Mouse (Mus musculus): Measurements from ENCODE around the gene Ank2.

DNA sequence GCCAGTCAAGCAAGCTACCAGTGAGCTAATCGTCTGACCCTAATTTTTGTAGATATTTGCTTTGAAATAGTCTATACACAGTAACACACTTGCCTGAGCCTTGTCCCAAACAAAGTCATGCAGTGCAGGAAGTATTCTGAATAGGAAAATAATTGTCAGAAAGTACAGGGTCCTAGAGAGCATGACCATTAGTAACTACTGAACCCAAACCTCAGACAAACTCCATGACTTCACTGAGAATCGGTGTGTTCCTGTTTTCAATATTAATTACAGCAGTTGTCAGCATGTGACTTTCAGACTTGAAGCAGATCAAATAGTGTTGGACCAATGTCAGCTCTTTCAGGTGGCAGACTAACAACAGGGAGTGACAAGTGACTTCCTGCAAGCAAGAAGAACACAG is 14.5 kb upstream of the Ank2 start:
- TF ChIP-seq POLR2A (IDR thresholded peaks at IDR 0.05; ENCODE audit: low read depth, low read length) (no peak), CTCF (IDR thresholded peaks at IDR 0.05; ENCODE audit: extremely low read depth, insufficient read length, insufficient replicate concordance, low read depth, low read length) (no peak)

Measured in small intestine, adult 2 months (tissue).